12 mouse cellular contexts compared by ENCODE assay signal in genomic region chr3:138852982-138853689, GRCm38 (mm10).
DNase-seq lines count a peak whose midpoint lies in the region; ATAC-seq and TF ChIP-seq lines count a peak whose summit lies in the region.
"Had no signal": no experiment of that assay in that cellular context is flagged by ENCODE, and none has a peak within 500 bp of the region (broad histone marks: within the 10 kb centered on the region; RNA-seq: fewer than 3 reads in every experiment).

No protein-coding gene starts in this region.

- H3K36me3 ChIP-seq in forebrain, postnatal 0 days (ENCODE audit: insufficient read depth) = no peaks in the 10 kb centered on the region
- H3K36me3 ChIP-seq in limb, embryonic 10.5 days = no peaks in the 10 kb centered on the region
- H3K36me3 ChIP-seq: kidney, embryonic 15.5 days had no signal

- peak overlapping the region; percentile 76 for H3K27ac ChIP-seq in layer of hippocampus, adult 2 months
- H3K27ac ChIP-seq in forebrain, postnatal 0 days (ENCODE audit: low read depth, low read length) = peak overlapping the region; percentile 60; the same call in 1 of the 2 replicates
- no peak overlapping the region for H3K27ac ChIP-seq in limb, embryonic 10.5 days
- H3K27ac ChIP-seq: kidney, embryonic 15.5 days; macrophage had no signal

- H3K9ac ChIP-seq in forebrain, postnatal 0 days = no peak overlapping the region
- H3K9ac ChIP-seq: kidney, embryonic 15.5 days had no signal

- H3K4me1 ChIP-seq in forebrain, postnatal 0 days (ENCODE audit: insufficient read depth) = peaks cover 68% of the 10 kb centered on the region
- peaks cover 80% of the 10 kb centered on the region for H3K4me1 ChIP-seq in limb, embryonic 10.5 days

- ATAC-seq in forebrain, postnatal 0 days = no peak; the same call in 1 of the 2 replicates
- ATAC-seq in monocyte, adult 5-6 weeks (replicated peaks; ENCODE audit: insufficient number of reproducible peaks, low FRiP score, low TSS enrichment, poor library complexity, severe bottlenecking) = no peak

- no peak overlapping the region for H3K4me3 ChIP-seq in layer of hippocampus, adult 2 months
- H3K4me3 ChIP-seq in forebrain, postnatal 0 days (ENCODE audit: low read depth, low read length) = no peak overlapping the region
- no peak overlapping the region for H3K4me3 ChIP-seq in limb, embryonic 10.5 days
- H3K4me3 ChIP-seq: kidney, embryonic 15.5 days had no signal

- no peaks in the 10 kb centered on the region for H3K9me3 ChIP-seq in forebrain, postnatal 0 days (ENCODE audit: low read length)
- no peaks in the 10 kb centered on the region for H3K9me3 ChIP-seq in limb, embryonic 10.5 days (replicated peaks)
- H3K9me3 ChIP-seq: kidney, embryonic 15.5 days had no signal

- DNase-seq in layer of hippocampus, adult 2 months (ENCODE audit: low spot score in 2 of 2) = no peak
- DNase-seq in layer of hippocampus, adult 9-11 months = no peak
- peak; percentile 65 to 68 for DNase-seq in right cerebral cortex, postnatal 10 days (ENCODE audit: low spot score in 2 of 2)
- no peak for DNase-seq in right cerebral cortex, postnatal 36 days (ENCODE audit: low spot score in 2 of 2)
- peak; percentile 60 for DNase-seq in forebrain, postnatal 0 days
- no peak for DNase-seq in thymus, postnatal 10 days (ENCODE audit: low spot score in 2 of 2)
- DNase-seq in limb, embryonic 10.5 days (ENCODE audit: low spot score) = no peak
- DNase-seq: heart, postnatal 14 days; layer of hippocampus, postnatal 36 days had no signal

- TF ChIP-seq CTCF in layer of hippocampus, adult 2 months (conservative IDR thresholded peaks at IDR 0.05) = no peak
- no peak for TF ChIP-seq CTCF in forebrain, postnatal 0 days (IDR thresholded peaks at IDR 0.05; ENCODE audit: low read depth)

- H3K27me3 ChIP-seq in forebrain, postnatal 0 days (ENCODE audit: insufficient read depth, low read length) = no peaks in the 10 kb centered on the region
- H3K27me3 ChIP-seq in limb, embryonic 10.5 days (ENCODE audit: low read depth, poor library complexity, severe bottlenecking) = 0 out of 2 replicates have a peak, but pooled peaks cover 3% of the 10 kb centered on the region
- H3K27me3 ChIP-seq: kidney, embryonic 15.5 days had no signal

- 18% methylated on average over 13 of the region's 13 CpGs for WGBS in forebrain, postnatal 0 days
- 78% methylated on average over 13 of the region's 13 CpGs for WGBS in limb, embryonic 10.5 days

- H3K4me2 ChIP-seq in forebrain, postnatal 0 days (ENCODE audit: low read depth) = 0 out of 2 replicates have a peak overlapping the region, but pooled peaks have one; percentile 14
- H3K4me2 ChIP-seq: kidney, embryonic 15.5 days had no signal

Comparison
In these comparisons a context has a peak if more than half of its experiments do, and no peak if none do; other contexts are left out.
1. DNase-seq: peak in right cerebral cortex, postnatal 10 days (2 of 2) and forebrain, postnatal 0 days (single experiment); none in layer of hippocampus, adult 2 months (0 of 2), layer of hippocampus, adult 9-11 months (single experiment), right cerebral cortex, postnatal 36 days (0 of 2), thymus, postnatal 10 days (0 of 2) and limb, embryonic 10.5 days (single experiment).